Mouse (Mus musculus): ENCODE results near the gene Gstp1. TPM values are rescaled to one million over a fixed set of nuclear protein-coding genes. Genes with fewer than 3 reads are reported as not detected.
"Not testable (repeated sequence)": the region's sequence is repeated elsewhere in the genome, so short reads cannot be mapped to it uniquely, and the experiment has no call there.

Gstp1 gene
- total and polyA plus RNA-seq, 2 experiments from 2014 or later: 266 to 440 TPM

GRCm38 (mm10) chr19:4072706-4073424 is 35.1 kb upstream of the Gstp1 start:
- no peak overlapping the region for H3K4me3 ChIP-seq (ENCODE audit: low read depth, low read length)
- DNase-seq (ENCODE audit: low spot score): no peak
- H3K27ac ChIP-seq (ENCODE audit: low read depth): no peak overlapping the region
- H3K36me3 ChIP-seq (replicated peaks; ENCODE audit: control insufficient read depth, insufficient read depth, low read length): no peaks in the 10 kb centered on the region
- H3K27me3 ChIP-seq (ENCODE audit: control insufficient read depth, insufficient read depth, low read length): no peaks in the 10 kb centered on the region
- H3K9me3 ChIP-seq (replicated peaks; ENCODE audit: control insufficient read depth, low read length): no peaks in the 10 kb centered on the region
- 85% methylated on average over 6 of the region's 6 CpGs for WGBS
- no peak for ATAC-seq (ENCODE audit: insufficient read depth, low read depth)
- no peak overlapping the region for H3K9ac ChIP-seq (replicated peaks; ENCODE audit: low read depth, low read length)
- H3K4me1 ChIP-seq (ENCODE audit: control insufficient read depth, insufficient read depth): no peaks in the 10 kb centered on the region
- H3K4me2 ChIP-seq (ENCODE audit: low read depth, low read length): no peak overlapping the region
- TF ChIP-seq CTCF (IDR thresholded peaks at IDR 0.05; ENCODE audit: low read depth): no peak
- no peak for TF ChIP-seq EP300 (IDR thresholded peaks at IDR 0.05; ENCODE audit: low read depth)

- Histone ChIP-seq H3K36me3 (replicated peaks; ENCODE audit: control insufficient read depth, insufficient read depth, low read length) (no peaks in the 10 kb centered on the region), H3K27me3 (ENCODE audit: control insufficient read depth, insufficient read depth, low read length) (no peaks in the 10 kb centered on the region), H3K9me3 (replicated peaks; ENCODE audit: control insufficient read depth, low read length) (no peaks in the 10 kb centered on the region), H3K4me1 (ENCODE audit: control insufficient read depth, insufficient read depth) (no peaks in the 10 kb centered on the region), H3K27ac (ENCODE audit: low read depth) (no peak overlapping the region), H3K4me2 (ENCODE audit: low read depth, low read length) (no peak overlapping the region), H3K4me3 (ENCODE audit: low read depth, low read length) (no peak overlapping the region), H3K9ac (replicated peaks; ENCODE audit: low read depth, low read length) (no peak overlapping the region)
- 82% methylated on average over 6 of the region's 6 CpGs for WGBS
- ATAC-seq (ENCODE audit: insufficient read depth, low read depth): no peak
- TF ChIP-seq EP300 (IDR thresholded peaks at IDR 0.05; ENCODE audit: low read depth) (no peak), CTCF (IDR thresholded peaks at IDR 0.05; ENCODE audit: low read depth) (no peak)
- DNase-seq (ENCODE audit: low spot score): no peak
Measured at GRCm38 (mm10) chr19:4071406-4071805, 33.6 kb upstream of the Gstp1 start.

DNA sequence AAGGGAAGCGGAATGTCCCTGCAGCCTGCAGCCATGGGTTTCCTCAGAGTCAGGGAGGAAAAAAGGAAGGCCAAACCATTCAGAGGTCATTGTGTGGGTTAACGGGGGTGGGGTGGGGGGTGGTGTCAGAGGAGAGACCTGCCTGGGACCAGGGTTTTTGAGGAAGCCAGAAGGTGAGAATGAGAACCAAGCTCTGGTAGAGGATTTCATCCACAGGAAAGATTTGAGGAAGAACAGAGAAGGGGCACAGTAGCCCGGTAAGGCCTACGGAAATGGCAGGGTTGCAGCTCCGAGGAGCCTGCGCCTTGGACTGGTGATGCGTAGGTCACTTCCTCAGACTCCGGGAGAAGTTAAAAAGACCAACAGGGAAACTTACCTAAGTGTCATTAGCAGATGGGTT is 33.0 kb upstream of the Gstp1 start:
- Histone ChIP-seq H3K27me3 (ENCODE audit: control insufficient read depth, insufficient read depth, low read length) (no peaks in the 10 kb centered on the region), H3K27ac (ENCODE audit: low read depth) (no peak overlapping the region), H3K36me3 (replicated peaks; ENCODE audit: control insufficient read depth, insufficient read depth, low read length) (no peaks in the 10 kb centered on the region), H3K4me1 (ENCODE audit: control insufficient read depth, insufficient read depth) (no peaks in the 10 kb centered on the region), H3K9me3 (replicated peaks; ENCODE audit: control insufficient read depth, low read length) (no peaks in the 10 kb centered on the region), H3K4me2 (ENCODE audit: low read depth, low read length) (no peak overlapping the region), H3K9ac (replicated peaks; ENCODE audit: low read depth, low read length) (no peak overlapping the region), H3K4me3 (ENCODE audit: low read depth, low read length) (no peak overlapping the region)
- TF ChIP-seq EP300 (IDR thresholded peaks at IDR 0.05; ENCODE audit: low read depth): no peak
- TF ChIP-seq CTCF (IDR thresholded peaks at IDR 0.05; ENCODE audit: low read depth): no peak
- DNase-seq (ENCODE audit: low spot score): no peak
- ATAC-seq (ENCODE audit: insufficient read depth, low read depth): no peak
- WGBS: 68% methylated on average over 8 of the region's 8 CpGs

- TF ChIP-seq CTCF (IDR thresholded peaks at IDR 0.05; ENCODE audit: low read depth) (no peak), EP300 (IDR thresholded peaks at IDR 0.05; ENCODE audit: low read depth) (no peak)
- no peak overlapping the region for H3K4me3 ChIP-seq (ENCODE audit: low read depth, low read length)
- no peak overlapping the region for H3K27ac ChIP-seq (ENCODE audit: low read depth)
- H3K36me3 ChIP-seq (replicated peaks; ENCODE audit: control insufficient read depth, insufficient read depth, low read length): no peaks in the 10 kb centered on the region
- no peak overlapping the region for H3K9ac ChIP-seq (replicated peaks; ENCODE audit: low read depth, low read length)
- no peaks in the 10 kb centered on the region for H3K9me3 ChIP-seq (replicated peaks; ENCODE audit: control insufficient read depth, low read length)
- WGBS: 78% methylated on average over 15 of the region's 15 CpGs
- DNase-seq (ENCODE audit: low spot score) (no peak), ATAC-seq (ENCODE audit: insufficient read depth, low read depth) (no peak)
- H3K27me3 ChIP-seq (ENCODE audit: control insufficient read depth, insufficient read depth, low read length): no peaks in the 10 kb centered on the region
- H3K4me1 ChIP-seq (ENCODE audit: control insufficient read depth, insufficient read depth): no peaks in the 10 kb centered on the region
- no peak overlapping the region for H3K4me2 ChIP-seq (ENCODE audit: low read depth, low read length)
Measured at GRCm38 (mm10) chr19:4070311-4070710, 32.5 kb upstream of the Gstp1 start.

DNA sequence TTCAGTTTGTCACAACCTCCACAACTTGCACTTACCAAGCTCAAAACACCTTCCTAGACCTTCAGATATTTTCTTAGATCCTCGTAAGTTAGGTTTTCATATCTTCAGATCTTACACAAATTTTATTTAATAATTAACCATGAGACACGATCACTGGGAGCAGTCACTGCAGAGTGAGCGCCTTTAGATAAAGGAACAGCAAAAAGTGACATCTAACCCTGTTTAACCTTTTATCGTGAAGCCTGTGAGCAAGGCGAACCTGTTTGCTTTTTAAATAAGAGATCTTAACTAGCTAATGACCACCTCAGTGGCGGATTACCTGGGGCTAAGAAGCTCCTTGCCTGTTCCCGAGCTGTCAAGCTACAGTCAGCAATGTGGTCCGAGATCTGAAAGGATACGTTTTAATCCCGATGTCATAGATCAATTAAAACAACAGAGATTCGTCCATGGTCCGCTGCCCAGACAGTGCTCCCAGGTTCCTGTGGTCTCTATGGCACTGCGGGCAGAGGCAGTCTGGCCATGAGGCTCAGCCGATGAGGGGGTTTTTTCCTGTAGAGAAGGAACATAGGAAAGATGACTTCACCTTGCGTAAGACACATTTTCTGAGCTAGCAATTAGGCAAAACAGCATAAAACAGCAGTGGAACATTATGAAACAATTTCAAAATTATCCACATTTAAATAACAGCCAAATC is 31.1 kb upstream of the Gstp1 start:
- ATAC-seq (ENCODE audit: insufficient read depth, low read depth) (no peak), DNase-seq (ENCODE audit: low spot score) (no peak)
- Histone ChIP-seq H3K4me3 (ENCODE audit: low read depth, low read length) (no peak overlapping the region), H3K4me2 (ENCODE audit: low read depth, low read length) (no peak overlapping the region), H3K9ac (replicated peaks; ENCODE audit: low read depth, low read length) (no peak overlapping the region), H3K36me3 (replicated peaks; ENCODE audit: control insufficient read depth, insufficient read depth, low read length) (no peaks in the 10 kb centered on the region), H3K4me1 (ENCODE audit: control insufficient read depth, insufficient read depth) (no peaks in the 10 kb centered on the region), H3K27me3 (ENCODE audit: control insufficient read depth, insufficient read depth, low read length) (no peaks in the 10 kb centered on the region), H3K27ac (ENCODE audit: low read depth) (no peak overlapping the region), H3K9me3 (replicated peaks; ENCODE audit: control insufficient read depth, low read length) (no peaks in the 10 kb centered on the region)
- TF ChIP-seq CTCF (IDR thresholded peaks at IDR 0.05; ENCODE audit: low read depth) (no peak), EP300 (IDR thresholded peaks at IDR 0.05; ENCODE audit: low read depth) (no peak)
- 76% methylated on average over 15 of the region's 15 CpGs for WGBS

DNA sequence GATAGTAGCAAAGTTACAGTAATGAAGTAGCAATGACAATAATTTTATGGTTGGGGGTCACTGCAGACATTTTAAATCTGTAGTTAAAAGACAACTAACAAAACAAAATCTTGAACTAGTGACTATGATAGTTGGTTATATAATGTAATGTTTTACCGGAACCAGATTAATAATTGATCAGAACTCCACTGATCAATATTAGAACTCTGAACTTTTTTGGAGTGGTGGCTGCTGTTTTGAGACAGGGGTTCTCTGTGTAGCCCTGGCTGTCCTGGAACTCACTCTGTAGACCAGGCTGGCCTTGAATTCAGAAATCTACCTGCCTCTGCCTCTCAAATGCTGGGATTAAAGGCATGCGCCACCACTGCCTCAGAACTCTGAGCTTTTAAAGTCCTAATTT is 30.5 kb upstream of the Gstp1 start:
- not testable (repeated sequence) for H3K27ac ChIP-seq (ENCODE audit: low read depth); H3K4me1 ChIP-seq (ENCODE audit: control insufficient read depth, insufficient read depth); H3K36me3 ChIP-seq (replicated peaks; ENCODE audit: control insufficient read depth, insufficient read depth, low read length); H3K4me3 ChIP-seq (ENCODE audit: low read depth, low read length); H3K27me3 ChIP-seq (ENCODE audit: control insufficient read depth, insufficient read depth, low read length); ATAC-seq (ENCODE audit: insufficient read depth, low read depth); H3K9me3 ChIP-seq (replicated peaks; ENCODE audit: control insufficient read depth, low read length); H3K9ac ChIP-seq (replicated peaks; ENCODE audit: low read depth, low read length); H3K4me2 ChIP-seq (ENCODE audit: low read depth, low read length); DNase-seq (ENCODE audit: low spot score)
- WGBS: 93% methylated on average over 2 of the region's 2 CpGs

Measured in heart, postnatal 0 days (tissue).